9 mouse cellular contexts compared by ENCODE assay signal in the genomic region with DNA sequence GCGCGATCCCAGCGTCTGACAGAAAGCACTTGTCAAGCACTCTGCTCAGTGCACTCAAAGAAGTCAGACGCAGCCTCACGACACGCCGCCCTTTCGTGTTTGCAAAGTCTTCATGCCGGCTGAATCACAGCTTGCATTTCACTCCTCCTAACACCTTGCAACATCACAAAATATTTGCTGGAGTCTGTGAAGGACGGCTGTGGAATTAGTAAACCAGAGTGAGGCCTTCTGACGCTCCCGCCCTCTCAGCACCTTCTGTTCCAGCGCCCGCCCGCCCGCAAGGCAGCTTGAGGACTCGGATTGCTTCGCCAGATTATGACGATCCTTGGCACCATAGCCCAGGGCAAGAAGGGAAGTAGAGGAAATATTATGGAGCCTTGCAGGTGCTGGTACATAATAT. TPM values are rescaled to one million over a fixed set of nuclear protein-coding genes. Genes with fewer than 3 reads are reported as not detected.
DNase-seq lines count a peak whose midpoint lies in the region; ATAC-seq lines count a peak whose summit lies in the region.
"Had no signal": no experiment of that assay in that cellular context is flagged by ENCODE, and none has a peak within 500 bp of the region (broad histone marks: within the 10 kb centered on the region; RNA-seq: fewer than 3 reads in every experiment).

No protein-coding gene starts in this region.

- H3K36me3 ChIP-seq in hindbrain, embryonic 16.5 days (ENCODE audit: control insufficient read depth, insufficient read depth, low read length) = no peaks in the 10 kb centered on the region
- H3K36me3 ChIP-seq in embryonic facial prominence, embryonic 10.5 days (replicated peaks) = peaks cover 13% of the 10 kb centered on the region

- no peak overlapping the region for H3K4me3 ChIP-seq in hindbrain, embryonic 16.5 days (ENCODE audit: low read length)
- H3K4me3 ChIP-seq in embryonic facial prominence, embryonic 10.5 days = no peak overlapping the region
- H3K4me3 ChIP-seq: hindbrain, embryonic 10.5 days had no signal

- 71% methylated on average over 19 of the region's 19 CpGs for WGBS in hindbrain, embryonic 16.5 days
- 78% methylated on average over 19 of the region's 19 CpGs for WGBS in embryonic facial prominence, embryonic 10.5 days

- no peak overlapping the region for H3K27ac ChIP-seq in hindbrain, embryonic 16.5 days (ENCODE audit: low read depth, low read length)
- H3K27ac ChIP-seq in embryonic facial prominence, embryonic 10.5 days (replicated peaks) = no peak overlapping the region
- H3K27ac ChIP-seq: hindbrain, embryonic 10.5 days had no signal

- intact Hi-C loops in left cerebral cortex, postnatal 4 days (cut with DNase I) = loop anchor here (5.0 to 10.0 kb wide), 2 partner anchors 77 to 124 kb away; partner anchors contain the start of genes Rhoq and Tmem247
- intact Hi-C loops in left cerebral cortex, postnatal 36 days (cut with DNase I) = loop anchor here (10.0 kb wide), 1 partner anchor 533 kb away; no protein-coding TSS in a partner anchor

- peak; percentile 29 for DNase-seq in left cerebral cortex, adult 11 months (ENCODE audit: low spot score)
- DNase-seq in left cerebral cortex, postnatal 4 days = no peak
- peak; percentile 39 to 46 for DNase-seq in frontal cortex, postnatal 10 days (ENCODE audit: low spot score in 2 of 2)
- peak; percentile 57 to 70 for DNase-seq in left cerebral cortex, postnatal 36 days (ENCODE audit: low spot score in 2 of 2)
- peak; percentile 59 to 62 for DNase-seq in right cerebral cortex, postnatal 36 days (ENCODE audit: low spot score in 2 of 2)
- no peak for DNase-seq in embryonic facial prominence, embryonic 10.5 days (ENCODE audit: low spot score)
- DNase-seq: kidney, postnatal 4 days had no signal

- no peak overlapping the region for H3K9ac ChIP-seq in hindbrain, embryonic 16.5 days (ENCODE audit: low read depth, low read length)

- no peak for ATAC-seq in hindbrain, embryonic 16.5 days

- no peaks in the 10 kb centered on the region for H3K9me3 ChIP-seq in hindbrain, embryonic 16.5 days (ENCODE audit: control insufficient read depth, low read length)
- no peaks in the 10 kb centered on the region for H3K9me3 ChIP-seq in embryonic facial prominence, embryonic 10.5 days
- H3K9me3 ChIP-seq: hindbrain, embryonic 10.5 days had no signal

- no peaks in the 10 kb centered on the region for H3K27me3 ChIP-seq in hindbrain, embryonic 16.5 days (replicated peaks; ENCODE audit: control insufficient read depth, insufficient read depth, low read length)
- H3K27me3 ChIP-seq in embryonic facial prominence, embryonic 10.5 days (replicated peaks; ENCODE audit: low read depth, poor library complexity, severe bottlenecking) = no peaks in the 10 kb centered on the region

- H3K4me2 ChIP-seq in hindbrain, embryonic 16.5 days (ENCODE audit: low read length) = no peak overlapping the region

- H3K4me1 ChIP-seq in hindbrain, embryonic 16.5 days (ENCODE audit: control insufficient read depth, insufficient read depth, low read depth, low read length) = no peaks in the 10 kb centered on the region
- H3K4me1 ChIP-seq in embryonic facial prominence, embryonic 10.5 days = no peaks in the 10 kb centered on the region

RNA-seq across cellular contexts. Expression of gene Cript, which starts 16.4 kb away (rescaled TPM):
- 10 to 100 TPM; 65.7 to 68.1 TPM for total RNA-seq in left cerebral cortex, postnatal 4 days (2021)
- total RNA-seq in left cerebral cortex, postnatal 36 days (2021) = 10 to 100 TPM; 61.2 to 66.2 TPM
- polyA plus RNA-seq in hindbrain, embryonic 16.5 days (2015; fragmentation: Nextera tagmentation; extraction: Ambion mirVana) = 182 and 203 TPM in 2 replicates
- polyA plus RNA-seq in embryonic facial prominence, embryonic 10.5 days (2016; fragmentation: Nextera tagmentation; extraction: Ambion mirVana) = 147 and 155 TPM in 2 replicates

RNA-seq across cellular contexts. Expression of gene Pigf, which starts 16.5 kb away (rescaled TPM):
- total RNA-seq in left cerebral cortex, postnatal 4 days (2021) = 10 to 100 TPM; 17.3 to 18.0 TPM
- total RNA-seq in left cerebral cortex, postnatal 36 days (2021) = 10 to 100 TPM; 15.0 to 18.1 TPM
- polyA plus RNA-seq in hindbrain, embryonic 16.5 days (2015; fragmentation: Nextera tagmentation; extraction: Ambion mirVana) = 34.2 and 35.3 TPM in 2 replicates
- 42.4 and 45.1 TPM in 2 replicates for polyA plus RNA-seq in embryonic facial prominence, embryonic 10.5 days (2016; fragmentation: Nextera tagmentation; extraction: Ambion mirVana)

Comparison
In these comparisons a context has a peak if more than half of its experiments do, and no peak if none do; other contexts are left out.
1. DNase-seq: peak in left cerebral cortex, adult 11 months (single experiment), frontal cortex, postnatal 10 days (2 of 2), left cerebral cortex, postnatal 36 days (2 of 2) and right cerebral cortex, postnatal 36 days (2 of 2); none in left cerebral cortex, postnatal 4 days (single experiment) and embryonic facial prominence, embryonic 10.5 days (single experiment).